Mouse (Mus musculus): Measurements from ENCODE around the gene Ywhah. TPM values are rescaled to one million over a fixed set of nuclear protein-coding genes. Genes with fewer than 3 reads are reported as not detected.
"Not testable (repeated sequence)": the region's sequence is repeated elsewhere in the genome, so short reads cannot be mapped to it uniquely, and the experiment has no call there.

Ywhah gene
- polyA plus RNA-seq, 1 experiment from 2014 or later, result 595 TPM

DNA sequence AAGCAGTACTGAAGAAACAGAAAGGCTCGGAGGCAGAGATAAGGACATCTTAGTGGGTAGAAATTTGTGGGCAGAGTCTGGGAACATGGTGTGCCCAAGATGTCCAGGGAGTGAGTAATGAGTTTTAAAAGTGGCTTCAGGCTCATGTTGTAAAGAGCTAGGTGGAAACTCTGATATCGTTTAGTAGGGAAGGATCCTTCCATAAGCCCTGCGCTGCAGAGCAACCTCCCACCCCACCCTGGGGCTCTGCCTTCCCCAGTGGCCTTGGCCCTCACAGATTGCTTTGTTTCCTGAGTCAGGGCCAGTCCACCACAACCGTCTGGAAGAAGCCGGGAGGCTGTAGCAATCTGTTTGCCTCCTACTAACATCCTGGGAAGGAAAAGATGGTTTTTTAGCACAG, 3.0 kb upstream of the Ywhah start:
- H3K9me3 ChIP-seq, result no peaks in the 10 kb centered on the region

DNA sequence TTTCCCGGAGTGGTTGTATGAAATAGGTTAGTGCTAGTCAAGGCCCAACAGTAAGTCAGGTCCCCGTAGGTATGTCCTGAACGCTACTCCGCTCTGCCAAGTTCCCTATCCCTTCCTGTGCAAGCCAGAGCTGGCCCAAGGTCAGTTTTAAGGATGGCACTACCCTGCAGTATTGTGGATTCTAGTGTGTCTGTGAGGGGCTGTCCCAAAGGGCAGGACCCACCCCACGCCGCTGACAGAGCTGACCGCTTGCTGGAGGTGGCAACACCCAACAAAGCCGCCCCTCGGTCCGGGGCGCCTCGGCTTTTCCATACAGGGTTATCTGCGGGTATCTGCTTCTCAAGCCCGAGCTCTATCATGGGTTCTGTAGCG, 441 bp upstream of the Ywhah start:
- ATAC-seq (replicated peaks), result no peak; the same call in 1 of the 2 replicates
- Histone ChIP-seq H3K27ac (replicated peaks) (peak overlapping the region; percentile 99), H3K4me1 (peaks cover 40% of the 10 kb centered on the region), H3K9ac (replicated peaks) (peak overlapping the region; percentile 62), H3K4me3 (peak overlapping the region; percentile 71), H3K36me3 (no peaks in the 10 kb centered on the region), H3K27me3 (no peaks in the 10 kb centered on the region), H3K4me2 (replicated peaks) (peak overlapping the region; percentile 59), H3K9me3 (no peaks in the 10 kb centered on the region)
- 3% methylated on average over 15 of the region's 15 CpGs for WGBS

More for the DNA sequence above, 3.0 kb upstream of the Ywhah start:
- H3K27me3 ChIP-seq, result no peaks in the 10 kb centered on the region
- peaks cover 29% of the 10 kb centered on the region for H3K4me1 ChIP-seq
- 83% methylated on average over 5 of the region's 5 CpGs for WGBS
- H3K9ac ChIP-seq (replicated peaks), result no peak overlapping the region
- no peak overlapping the region for H3K27ac ChIP-seq (replicated peaks)
- no peak overlapping the region for H3K4me2 ChIP-seq (replicated peaks)
- ATAC-seq (replicated peaks), result no peak
- no peak overlapping the region for H3K4me3 ChIP-seq
- no peaks in the 10 kb centered on the region for H3K36me3 ChIP-seq

DNA sequence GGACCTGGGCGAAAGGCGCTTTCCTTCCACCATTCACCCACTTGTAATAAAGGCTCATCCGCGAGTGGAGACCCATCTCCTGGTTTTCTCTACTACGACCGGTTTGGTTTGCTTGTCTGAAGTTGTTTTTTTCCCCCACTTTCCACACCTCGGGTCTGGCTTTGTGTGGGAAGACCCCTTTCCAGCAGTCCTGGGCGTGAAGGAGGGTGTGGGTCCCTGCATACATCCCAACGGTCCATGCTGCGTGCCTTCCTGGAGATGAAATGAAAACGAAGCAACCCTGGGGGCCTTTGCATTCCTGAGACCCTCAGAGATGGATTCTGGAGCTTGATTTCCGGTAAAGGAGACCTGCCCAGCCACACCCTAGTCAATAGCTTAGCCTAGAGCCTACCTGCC, 808 bp downstream of the Ywhah start:
- H3K9ac ChIP-seq (replicated peaks), result peak overlapping the region; percentile 87
- no peak for ATAC-seq (replicated peaks)
- 0% methylated on average over 12 of the region's 12 CpGs for WGBS
- peaks cover 49% of the 10 kb centered on the region for H3K4me1 ChIP-seq
- H3K4me3 ChIP-seq, result peak overlapping the region; percentile 71
- peak overlapping the region; percentile 87 for H3K4me2 ChIP-seq (replicated peaks)
- no peaks in the 10 kb centered on the region for H3K27me3 ChIP-seq
- peak overlapping the region; percentile 99 for H3K27ac ChIP-seq (replicated peaks)
- peaks cover 5% of the 10 kb centered on the region; the same call in 1 of the 2 replicates for H3K36me3 ChIP-seq
- no peaks in the 10 kb centered on the region for H3K9me3 ChIP-seq

DNA sequence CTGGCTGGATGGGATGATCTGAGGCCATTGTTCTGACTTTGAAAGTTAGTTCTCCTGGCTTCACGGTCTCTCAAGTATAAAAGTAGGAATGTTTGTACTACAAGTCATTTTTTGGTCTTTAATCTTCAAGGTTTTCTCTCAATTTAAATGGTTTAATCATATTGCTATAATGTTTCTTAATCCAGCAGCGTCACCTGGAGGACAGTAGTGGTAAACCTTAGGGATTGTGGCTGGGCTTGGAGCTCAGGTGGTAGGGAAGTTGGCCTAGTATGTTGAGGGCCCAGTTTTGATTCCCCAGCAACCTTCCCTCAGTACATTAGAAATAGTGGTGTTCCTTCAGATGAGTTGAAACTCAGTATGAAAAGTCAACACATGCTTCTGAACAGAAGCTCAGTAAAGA, 3.0 kb downstream of the Ywhah start:
- H3K9me3 ChIP-seq, result no peaks in the 10 kb centered on the region
- H3K27me3 ChIP-seq, result no peaks in the 10 kb centered on the region
- 85% methylated on average over 2 of the region's 2 CpGs for WGBS
- H3K27ac ChIP-seq (replicated peaks), result no peak overlapping the region
- ATAC-seq (replicated peaks), result no peak
- no peak overlapping the region for H3K4me3 ChIP-seq
- H3K36me3 ChIP-seq, result peaks cover 14% of the 10 kb centered on the region; the same call in 1 of the 2 replicates
- H3K9ac ChIP-seq (replicated peaks), result no peak overlapping the region
- peaks cover 49% of the 10 kb centered on the region for H3K4me1 ChIP-seq
- H3K4me2 ChIP-seq (replicated peaks), result no peak overlapping the region

DNA sequence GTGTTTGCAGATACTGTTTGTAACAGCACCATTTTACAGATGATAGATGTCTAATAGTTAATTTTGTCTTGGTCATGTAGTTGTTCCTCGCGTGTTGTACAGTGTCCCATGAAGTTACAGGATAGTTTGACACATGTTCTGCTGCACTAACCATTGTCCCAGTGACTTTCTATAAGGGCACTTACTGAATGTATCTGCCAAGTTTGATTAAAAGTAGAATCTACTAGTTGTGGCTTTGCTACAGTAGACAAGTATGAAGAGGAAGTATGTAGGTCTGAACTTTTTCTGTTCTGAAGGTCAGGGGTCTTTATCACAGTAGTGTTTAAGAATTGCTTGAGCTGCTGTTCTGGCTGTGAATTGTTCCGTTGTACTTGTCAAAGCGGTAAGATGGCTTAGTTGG, 4.7 kb downstream of the Ywhah start:
- Histone ChIP-seq H3K36me3 (peaks cover 19% of the 10 kb centered on the region), H3K4me2 (replicated peaks) (no peak overlapping the region), H3K9me3 (no peaks in the 10 kb centered on the region), H3K9ac (replicated peaks) (no peak overlapping the region), H3K4me1 (peaks cover 41% of the 10 kb centered on the region), H3K27me3 (no peaks in the 10 kb centered on the region), H3K27ac (replicated peaks) (no peak overlapping the region), H3K4me3 (no peak overlapping the region)
- ATAC-seq (replicated peaks), result no peak
- 96% methylated on average over 4 of the region's 4 CpGs for WGBS

DNA sequence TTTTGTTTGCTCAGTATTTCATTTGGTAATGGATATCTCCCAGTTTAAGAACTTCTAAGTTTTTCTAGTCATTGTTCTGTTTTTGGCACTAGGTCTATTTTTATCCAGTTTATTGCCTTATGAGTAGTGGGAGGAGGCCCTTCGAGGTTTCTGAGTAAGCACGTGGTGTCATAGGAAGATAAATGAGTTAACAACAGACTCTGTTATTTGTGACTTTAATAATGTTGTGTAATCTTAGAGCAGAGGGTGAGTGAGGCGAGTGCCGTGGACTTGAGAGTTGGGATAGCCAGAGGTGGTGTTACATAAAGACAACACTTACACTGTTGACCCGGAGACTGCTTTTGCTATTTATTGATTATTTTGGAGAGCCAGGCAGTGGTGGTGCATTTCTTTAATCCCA, 5.9 kb downstream of the Ywhah start:
- Histone ChIP-seq H3K27ac (replicated peaks) (no peak overlapping the region), H3K4me1 (peaks cover 42% of the 10 kb centered on the region), H3K36me3 (peaks cover 22% of the 10 kb centered on the region), H3K27me3 (no peaks in the 10 kb centered on the region), H3K4me3 (no peak overlapping the region), H3K9ac (replicated peaks) (no peak overlapping the region), H3K4me2 (replicated peaks) (no peak overlapping the region), H3K9me3 (no peaks in the 10 kb centered on the region)
- 89% methylated on average over 5 of the region's 5 CpGs for WGBS
- no peak for ATAC-seq (replicated peaks)

DNA sequence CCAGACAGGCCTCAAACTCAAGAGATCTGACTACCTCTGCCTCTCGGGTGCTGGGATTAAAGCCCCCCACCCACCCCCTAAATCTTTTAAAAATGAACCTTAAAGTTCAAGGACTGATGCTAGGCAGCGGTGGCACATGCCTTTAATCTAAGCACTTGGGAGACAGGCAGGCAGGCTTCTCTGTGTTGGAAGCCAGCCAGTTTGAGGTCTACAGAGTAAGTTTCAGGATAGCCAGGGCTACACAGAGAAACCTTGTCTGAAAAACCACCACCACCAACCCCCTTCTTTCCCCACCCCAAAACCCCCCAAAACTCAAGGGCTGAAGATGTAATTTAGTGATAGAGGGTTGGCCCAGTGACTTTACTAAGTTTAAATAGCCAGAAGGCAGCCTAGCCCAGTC, 10.0 kb downstream of the Ywhah start:
- ATAC-seq (replicated peaks), result no peak
- Histone ChIP-seq H3K27ac (replicated peaks) (no peak overlapping the region), H3K9me3 (no peaks in the 10 kb centered on the region), H3K4me3 (no peak overlapping the region), H3K4me2 (replicated peaks) (no peak overlapping the region), H3K9ac (replicated peaks) (no peak overlapping the region), H3K4me1 (peaks cover 30% of the 10 kb centered on the region), H3K36me3 (peaks cover 22% of the 10 kb centered on the region), H3K27me3 (no peaks in the 10 kb centered on the region)
- 70% methylated on average over 2 of the region's 2 CpGs for WGBS

DNA sequence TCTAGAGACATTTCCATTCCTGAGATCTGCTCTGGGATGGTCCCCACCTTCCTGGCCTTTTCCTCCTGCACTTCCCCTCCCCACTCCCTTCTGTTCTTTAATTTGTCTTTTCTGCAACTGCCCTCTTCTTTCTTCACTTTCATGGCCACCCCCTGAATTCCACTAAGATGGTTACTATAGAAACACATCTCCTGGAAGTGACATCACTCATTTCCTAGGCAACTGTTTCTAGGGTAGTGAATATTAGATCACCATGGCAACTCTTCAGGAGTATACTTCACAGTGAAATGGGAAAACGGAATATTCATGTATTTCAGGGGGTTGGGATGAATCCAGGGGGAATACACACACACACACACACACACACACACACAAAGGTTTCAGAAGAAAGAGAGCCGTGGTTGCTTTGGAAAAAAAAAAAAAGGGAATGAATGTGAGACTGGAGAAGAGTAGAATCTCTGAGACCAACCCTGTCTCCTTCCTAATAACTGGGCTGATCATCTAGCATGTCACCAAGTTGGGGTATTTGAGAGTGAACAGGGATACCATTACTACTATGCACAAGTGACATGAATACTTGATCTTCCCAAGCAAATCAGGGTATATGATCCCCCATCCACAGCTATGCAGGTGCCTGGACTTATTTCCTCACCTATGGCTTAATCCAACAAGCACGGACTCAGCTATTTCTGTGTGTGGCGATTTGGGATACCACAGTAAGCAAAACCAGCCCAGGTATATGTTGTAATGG, 12.0 kb downstream of the Ywhah start:
- peak; percentile 80 for ATAC-seq (replicated peaks)
- Histone ChIP-seq H3K27me3 (no peaks in the 10 kb centered on the region), H3K4me1 (peaks cover 26% of the 10 kb centered on the region), H3K9me3 (no peaks in the 10 kb centered on the region), H3K27ac (replicated peaks) (peak overlapping the region; percentile 67), H3K36me3 (peaks cover 13% of the 10 kb centered on the region), H3K9ac (replicated peaks) (no peak overlapping the region), H3K4me2 (replicated peaks) (0 out of 2 replicates have a peak overlapping the region, but pooled peaks have one; percentile 2), H3K4me3 (no peak overlapping the region)
- 44% methylated on average over 4 of the region's 4 CpGs for WGBS

DNA sequence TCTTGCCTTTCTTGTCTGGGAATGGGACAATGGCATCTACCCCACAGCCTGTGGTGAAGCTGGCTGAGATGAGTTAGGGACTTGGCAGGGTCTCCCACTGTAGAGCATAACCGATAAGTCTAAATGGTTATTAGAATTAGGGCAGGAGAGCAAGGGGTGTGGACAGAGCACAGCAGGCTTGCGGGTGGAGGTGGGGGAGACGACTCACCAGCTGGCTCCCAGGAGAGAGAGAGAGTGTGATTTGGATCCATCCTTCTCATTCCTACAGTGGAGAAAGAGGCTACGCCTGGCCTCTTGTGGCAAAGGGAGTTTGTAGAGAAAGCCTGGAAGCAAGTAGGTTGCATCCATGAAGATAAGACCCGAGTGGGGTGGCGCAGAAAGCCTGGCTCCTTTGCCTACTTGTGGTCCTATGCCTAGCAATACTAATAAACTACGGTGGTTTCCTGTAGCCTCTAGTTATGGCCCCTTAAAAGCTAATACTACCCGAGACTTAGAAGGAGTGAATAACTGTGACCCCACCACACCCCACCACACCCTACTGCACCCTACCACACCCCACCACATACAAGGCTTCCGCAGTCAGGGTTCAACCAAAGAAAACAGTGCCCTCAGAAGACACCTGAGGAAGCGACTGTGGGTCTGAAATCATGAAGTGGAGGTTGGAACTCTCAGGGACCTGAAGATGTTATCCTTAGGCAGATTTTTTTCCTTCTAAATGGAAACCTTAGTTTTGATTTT, 13.6 kb downstream of the Ywhah start:
- no peak overlapping the region for H3K27ac ChIP-seq (replicated peaks)
- H3K9ac ChIP-seq (replicated peaks), result no peak overlapping the region
- peaks cover 26% of the 10 kb centered on the region for H3K4me1 ChIP-seq
- 86% methylated on average over 10 of the region's 10 CpGs for WGBS
- no peak overlapping the region for H3K4me2 ChIP-seq (replicated peaks)
- no peaks in the 10 kb centered on the region for H3K27me3 ChIP-seq
- no peaks in the 10 kb centered on the region for H3K9me3 ChIP-seq
- peaks cover 8% of the 10 kb centered on the region for H3K36me3 ChIP-seq
- ATAC-seq (replicated peaks), result no peak
- H3K4me3 ChIP-seq, result no peak overlapping the region

DNA sequence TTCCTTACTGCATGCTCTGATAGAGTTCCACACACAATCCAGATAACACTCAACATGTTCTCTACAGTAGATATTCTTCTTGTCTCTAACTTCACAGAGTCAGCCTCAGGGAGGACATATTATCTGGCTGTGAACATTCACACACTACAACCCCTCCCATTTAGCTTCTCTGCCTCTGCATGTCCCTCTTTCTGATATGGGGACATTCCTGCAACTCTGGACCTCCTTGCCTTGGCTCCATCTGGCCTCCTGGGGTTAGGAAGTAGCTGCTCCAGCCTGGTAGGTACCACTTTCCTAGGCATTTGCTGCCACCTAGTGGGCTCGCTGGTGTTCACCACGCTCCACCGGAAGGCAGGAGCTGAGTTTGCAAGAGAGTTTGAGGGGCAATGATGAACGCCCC, 14.5 kb downstream of the Ywhah start:
- peak; percentile 47 for ATAC-seq (replicated peaks)
- Histone ChIP-seq H3K9ac (replicated peaks) (no peak overlapping the region), H3K27me3 (no peaks in the 10 kb centered on the region)

DNA sequence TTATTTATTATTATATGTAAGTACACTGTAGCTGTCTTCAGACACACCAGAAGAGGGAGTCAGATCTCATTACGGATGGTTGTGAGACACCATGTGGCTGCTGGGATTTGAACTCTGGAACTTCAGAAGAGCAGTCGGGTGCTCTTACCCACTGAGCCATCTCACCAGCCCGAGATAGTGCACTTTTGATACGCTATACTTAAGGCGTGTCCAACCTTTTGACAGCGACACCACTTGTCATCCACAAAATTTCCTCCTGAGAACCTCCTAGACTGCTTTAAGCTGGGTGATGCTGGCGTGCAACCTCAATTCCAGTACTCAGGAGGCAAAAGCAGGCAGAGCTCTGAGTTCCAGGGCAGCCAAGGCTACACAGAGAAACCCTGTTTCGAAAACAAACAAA, 15.0 kb downstream of the Ywhah start:
- not testable (repeated sequence) for H3K4me3 ChIP-seq; H3K9ac ChIP-seq (replicated peaks); H3K4me2 ChIP-seq (replicated peaks); H3K27me3 ChIP-seq; H3K9me3 ChIP-seq; H3K36me3 ChIP-seq; ATAC-seq (replicated peaks); H3K27ac ChIP-seq (replicated peaks)
- H3K4me1 ChIP-seq, result peaks cover 26% of the 10 kb centered on the region
- WGBS, result 54% methylated on average over 8 of the region's 8 CpGs

More for the DNA sequence above, 14.5 kb downstream of the Ywhah start:
- Histone ChIP-seq H3K27ac (replicated peaks) (no peak overlapping the region), H3K9me3 (no peaks in the 10 kb centered on the region), H3K36me3 (peaks cover 5% of the 10 kb centered on the region; the same call in 1 of the 2 replicates), H3K4me1 (peaks cover 26% of the 10 kb centered on the region), H3K4me2 (replicated peaks) (no peak overlapping the region), H3K4me3 (no peak overlapping the region)
- 3% methylated on average over 4 of the region's 4 CpGs for WGBS

DNA sequence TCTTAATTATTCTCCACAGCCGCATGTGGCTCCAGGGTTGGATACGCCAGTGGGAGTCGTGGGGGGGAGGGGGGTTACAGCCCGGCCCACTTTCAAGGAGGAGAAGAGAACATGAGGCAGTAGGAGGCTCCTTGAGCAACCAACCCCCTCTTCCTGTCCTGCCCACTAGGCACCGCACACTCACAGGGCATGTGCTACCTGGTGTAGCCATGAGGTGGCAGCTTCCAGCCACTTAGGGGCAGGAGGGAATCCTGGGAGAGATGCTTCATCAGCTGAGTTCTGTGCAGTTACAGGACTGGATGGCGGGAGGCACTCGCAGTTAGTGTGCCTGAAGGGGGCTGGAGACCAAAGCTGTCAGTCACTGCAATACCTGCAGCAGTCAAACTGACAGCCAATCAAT, 15.5 kb downstream of the Ywhah start:
- H3K9me3 ChIP-seq, result no peaks in the 10 kb centered on the region
- no peaks in the 10 kb centered on the region for H3K36me3 ChIP-seq
- H3K4me3 ChIP-seq, result no peak overlapping the region
- H3K9ac ChIP-seq (replicated peaks), result no peak overlapping the region
- 22% methylated on average over 7 of the region's 7 CpGs for WGBS
- peaks cover 26% of the 10 kb centered on the region for H3K4me1 ChIP-seq
- no peaks in the 10 kb centered on the region for H3K27me3 ChIP-seq
- H3K4me2 ChIP-seq (replicated peaks), result no peak overlapping the region
- ATAC-seq (replicated peaks), result no peak
- no peak overlapping the region for H3K27ac ChIP-seq (replicated peaks)
